Mouse (Mus musculus) kidney, adult 8-10 months (tissue): ENCODE results near the gene Cntn3.
A peak's percentile ranks its signal among the peaks of the same experiment; 100 is the strongest.
"Not testable (repeated sequence)": the region's sequence is repeated elsewhere in the genome, so short reads cannot be mapped to it uniquely, and the experiment has no call there.

Experiments
- DNase-seq, 2 experiments: peaks; one replicate each; pipeline ENCODE4 v3.0.0; 2022

Cntn3 gene

DNA sequence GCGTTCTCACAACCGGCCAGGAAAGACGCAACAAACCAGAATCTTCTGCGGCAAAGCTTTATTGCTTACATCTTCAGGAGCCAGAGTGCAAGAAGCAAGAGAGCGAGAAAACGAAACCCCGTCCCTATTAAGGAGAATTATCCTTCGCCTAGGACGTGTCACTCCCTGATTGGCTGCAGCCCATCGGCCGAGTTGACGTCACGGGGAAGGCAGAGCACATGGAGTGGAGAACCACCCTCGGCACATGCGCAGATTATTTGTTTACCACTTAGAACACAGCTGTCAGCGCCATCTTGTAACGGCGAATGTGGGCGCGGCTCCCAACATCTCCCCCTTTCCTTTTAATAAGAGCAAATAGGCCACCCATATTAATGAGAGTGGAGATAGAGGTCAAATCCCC, at the start of gene Cntn3:
TSS of gene Cntn3 (minus strand) at position 101 of the 400 bp plus-strand sequence.
- not testable (repeated sequence) for DNase-seq

DNA sequence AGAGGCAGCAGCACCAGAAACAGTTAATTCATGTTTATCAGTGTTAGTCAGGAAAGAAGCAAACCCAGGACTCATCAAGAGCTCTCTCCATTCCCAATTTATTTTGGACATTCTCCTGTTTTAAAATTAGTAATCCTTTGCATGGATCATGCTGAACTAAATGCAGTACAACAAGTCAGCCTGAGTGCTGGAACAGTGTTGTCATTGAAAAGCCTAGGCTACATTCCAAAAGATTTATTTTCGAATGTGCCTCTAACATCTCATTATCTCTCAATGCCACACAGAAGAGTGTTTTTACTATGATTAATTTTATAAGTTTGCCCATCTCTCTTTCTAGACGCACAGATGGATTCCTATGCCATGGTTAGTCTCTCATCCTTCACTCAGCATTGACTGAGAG, 27.9 kb upstream of the Cntn3 start:
- DNase-seq: no peak

DNA sequence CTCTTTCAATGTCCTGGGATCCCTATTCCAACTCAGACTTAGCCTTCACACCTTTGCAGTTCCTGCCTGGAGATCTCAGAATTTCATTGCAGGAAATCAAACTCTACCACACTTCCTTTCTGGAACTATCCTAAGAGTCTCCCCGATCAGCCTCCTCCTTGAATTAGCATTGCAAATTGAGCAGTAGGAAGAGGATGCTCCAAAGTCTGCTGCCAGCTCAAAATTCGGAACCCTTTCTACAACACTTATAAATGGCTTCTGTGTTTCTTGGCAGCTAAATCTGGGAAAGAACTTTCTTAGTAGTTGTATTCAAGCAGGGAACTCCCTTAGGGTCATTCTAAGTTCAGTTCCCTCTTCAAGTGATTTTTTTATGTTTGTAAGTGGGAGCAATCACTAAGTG, 24.9 kb upstream of the Cntn3 start:
- no peak for DNase-seq

DNA sequence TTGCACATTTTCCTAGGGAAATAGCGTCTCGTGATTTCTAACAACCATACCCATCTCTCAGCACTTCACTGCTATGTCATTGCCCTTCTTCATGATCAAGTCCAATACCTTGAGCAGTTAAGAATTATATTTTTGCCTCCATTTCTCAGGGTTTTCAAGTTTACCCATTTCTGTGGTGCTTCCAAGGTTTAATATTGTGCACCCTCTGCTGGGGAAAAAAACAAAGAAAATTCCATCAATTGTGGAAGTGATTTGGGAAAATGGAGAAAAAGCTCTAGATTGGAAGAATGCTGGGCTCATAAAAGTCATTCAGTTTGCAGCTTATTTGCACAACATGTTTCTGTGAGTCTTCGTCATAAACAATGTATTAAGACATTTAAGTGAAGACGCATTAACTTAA, 17.2 kb upstream of the Cntn3 start:
- no peak for DNase-seq

DNA sequence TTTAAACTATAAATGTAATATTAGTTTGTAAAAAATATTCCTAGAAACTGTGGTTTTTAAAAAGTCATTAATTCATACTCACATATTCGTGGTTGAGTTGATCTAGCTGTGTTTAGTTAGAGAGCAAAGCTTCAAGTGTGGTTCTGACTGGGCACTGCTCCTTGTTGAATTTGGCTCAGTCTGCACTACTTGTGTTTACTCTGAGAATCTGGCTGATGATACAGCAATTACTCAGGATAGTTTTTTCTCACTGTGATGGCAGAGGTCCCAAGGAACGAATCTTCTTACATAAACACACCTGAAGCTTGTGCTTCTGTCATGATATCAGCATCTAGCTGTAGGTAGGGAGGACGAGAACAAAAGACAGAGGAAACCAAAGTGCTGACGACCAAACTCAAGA, 16.4 kb upstream of the Cntn3 start:
- no peak for DNase-seq

DNA sequence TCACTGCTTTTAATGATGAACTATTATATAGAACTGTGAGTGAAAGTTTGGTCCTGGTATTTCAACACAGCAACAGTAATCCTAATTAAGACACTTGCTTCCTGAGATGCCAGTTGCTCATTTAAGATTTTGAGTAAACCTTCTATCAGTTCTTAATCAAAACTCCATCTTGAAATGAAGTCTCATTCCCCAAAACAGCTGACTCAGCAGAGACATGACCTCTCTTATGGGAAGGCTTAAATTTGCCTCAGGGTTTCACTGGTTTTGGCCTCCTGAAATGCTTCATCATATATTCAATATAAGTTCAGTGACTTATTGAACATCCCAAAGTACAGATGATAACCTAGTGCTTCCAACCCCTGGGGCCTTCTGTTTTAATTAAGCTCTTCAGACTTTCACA, 13.2 kb upstream of the Cntn3 start:
- DNase-seq: no peak

- DNase-seq: no peak
These were observed 10.7 kb upstream of the Cntn3 start for GRCm38 (mm10) chr6:102583578-102583977.

- DNase-seq: no peak
These were observed 5.4 kb downstream of the Cntn3 start for GRCm38 (mm10) chr6:102567496-102567895.

- DNase-seq: no peak
These were observed 7.7 kb downstream of the Cntn3 start for GRCm38 (mm10) chr6:102565228-102565627.

GRCm38 (mm10) chr6:102564011-102564731, 8.7 kb downstream of the Cntn3 start:
- DNase-seq: peak; percentile 38 to 43

- DNase-seq: no peak
These were observed 9.5 kb downstream of the Cntn3 start for GRCm38 (mm10) chr6:102563431-102563830.

DNA sequence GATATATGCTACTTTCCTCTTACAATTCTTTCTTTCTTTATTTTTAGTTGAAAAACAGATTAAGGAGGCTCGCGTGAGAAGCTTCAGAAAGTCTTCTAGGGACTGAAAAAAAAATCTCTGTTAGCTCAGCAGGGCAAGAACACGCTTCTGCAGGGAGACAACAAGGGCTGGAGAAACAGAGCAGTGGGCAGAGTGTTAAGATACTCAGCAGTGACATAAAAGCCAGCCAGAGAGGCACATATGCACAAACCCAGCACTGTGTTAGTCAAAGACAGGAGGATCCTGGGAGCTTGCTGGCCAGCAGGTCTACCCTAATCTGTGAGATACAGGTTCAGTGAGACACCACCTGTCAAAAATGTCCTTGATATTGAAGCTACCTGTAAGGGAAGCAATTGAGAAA, 15.4 kb downstream of the Cntn3 start:
- no peak for DNase-seq

GRCm38 (mm10) chr6:102556497-102556896, 16.4 kb downstream of the Cntn3 start:
- DNase-seq: no peak

GRCm38 (mm10) chr6:102555814-102556437, 17.0 kb downstream of the Cntn3 start:
- no peak for DNase-seq

DNA sequence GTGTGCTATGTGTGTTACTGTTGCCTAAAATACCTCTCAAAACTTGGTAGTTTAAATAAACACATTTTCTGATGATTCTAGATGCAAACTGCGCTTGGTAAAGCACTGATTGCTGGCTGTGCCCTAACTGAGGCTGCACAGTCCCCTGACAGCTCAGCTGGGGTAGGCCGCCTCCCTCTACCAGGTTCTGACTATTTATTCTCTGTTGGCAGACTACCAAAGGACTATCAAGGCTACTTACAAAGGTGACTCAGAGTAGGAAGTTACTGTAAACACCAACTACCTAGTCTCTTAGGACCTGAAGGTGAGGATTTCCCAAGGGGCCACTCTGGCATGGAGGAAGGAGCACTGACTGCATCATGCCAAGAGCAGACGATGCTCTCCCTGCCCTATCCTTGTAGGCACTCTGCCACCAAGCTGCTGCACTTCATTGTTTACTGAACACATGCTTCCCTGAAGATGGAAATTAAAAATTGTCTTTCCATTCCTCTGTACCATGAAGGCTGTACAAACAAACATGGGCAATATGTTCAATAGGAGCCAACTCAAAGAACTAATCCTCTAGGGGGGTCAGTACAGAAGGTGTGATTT, 17.7 kb downstream of the Cntn3 start:
- no peak for DNase-seq

- no peak for DNase-seq
These were observed 31.1 kb downstream of the Cntn3 start for GRCm38 (mm10) chr6:102541633-102542412.

- DNase-seq: no peak
These were observed 37.3 kb downstream of the Cntn3 start for GRCm38 (mm10) chr6:102535599-102535998.

GRCm38 (mm10) chr6:102523037-102523436, 49.9 kb downstream of the Cntn3 start:
- DNase-seq: no peak

GRCm38 (mm10) chr6:102520977-102521376, 51.9 kb downstream of the Cntn3 start:
- DNase-seq: no peak

GRCm38 (mm10) chr6:102515231-102515630, 57.7 kb downstream of the Cntn3 start:
- no peak for DNase-seq

DNA sequence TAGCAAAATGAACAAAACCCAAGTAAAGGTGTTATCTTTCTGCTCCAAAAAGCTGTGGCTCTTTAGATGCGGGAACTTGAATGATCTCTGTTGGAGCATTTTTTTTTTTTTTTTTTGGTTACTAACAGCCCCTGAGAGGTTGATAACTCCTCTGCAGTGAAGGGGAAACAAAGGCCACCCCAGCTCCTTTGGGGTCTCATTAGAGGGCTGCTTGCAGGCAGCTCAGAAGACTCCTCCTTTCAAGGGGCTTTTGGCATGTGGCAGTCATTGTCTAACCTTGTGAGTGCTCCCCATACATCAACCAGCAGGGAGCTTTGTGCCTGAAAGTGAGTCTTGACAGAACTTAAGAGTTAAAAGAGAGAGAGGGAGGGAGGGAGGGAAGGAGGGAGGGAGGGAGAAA, 60.8 kb downstream of the Cntn3 start:
- DNase-seq: no peak

DNA sequence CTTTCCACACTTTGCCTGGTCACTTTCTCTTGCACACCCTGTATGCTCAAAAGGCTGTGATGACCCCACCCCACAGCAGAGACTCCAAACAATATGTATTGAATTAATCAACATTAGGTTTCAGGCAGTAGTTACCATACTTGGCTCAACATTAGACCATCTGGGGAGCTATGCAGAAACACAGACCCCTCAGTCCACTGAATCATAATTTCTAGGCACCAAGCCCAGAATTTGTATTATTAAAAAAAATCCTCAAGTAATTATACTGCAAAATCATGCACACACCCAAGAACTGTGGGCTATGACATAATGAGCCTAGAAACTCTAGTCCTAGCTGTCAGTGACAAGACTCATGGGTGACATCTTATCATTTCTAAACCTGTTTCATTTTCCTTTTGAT, 87.4 kb downstream of the Cntn3 start:
- DNase-seq: no peak

- no peak for DNase-seq
These were observed 94.4 kb downstream of the Cntn3 start for GRCm38 (mm10) chr6:102478320-102479080.
